Mouse (Mus musculus): ENCODE measurements around the gene Aig1. TPM values are rescaled to one million over a fixed set of nuclear protein-coding genes. Genes with fewer than 3 reads are reported as not detected.
A peak's percentile ranks its signal among the peaks of the same experiment; 100 is the strongest.

Aig1 gene
- polyA plus RNA-seq, 1 experiment from 2014 or later, result 30.9 TPM

DNA sequence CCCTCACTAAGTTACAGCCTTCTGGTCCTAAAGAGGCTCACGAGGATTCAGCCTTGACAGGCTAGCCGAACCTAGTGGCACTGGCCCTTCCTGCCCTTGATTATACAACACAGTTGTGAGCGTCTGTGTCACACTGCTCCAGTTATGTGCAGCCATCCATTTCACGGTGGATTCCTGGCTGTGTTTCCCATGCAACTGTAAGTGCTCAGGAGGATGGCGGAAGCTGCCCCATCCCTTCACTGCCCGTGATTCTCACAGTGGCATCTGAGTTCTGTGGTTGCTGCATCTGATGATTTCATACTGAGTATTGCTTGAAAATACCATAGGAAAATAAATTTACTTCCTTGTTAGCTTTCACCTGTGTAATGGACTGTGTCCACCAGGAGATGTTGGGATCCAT, 101.7 kb downstream of the Aig1 start:
- Histone ChIP-seq H3K4me3 (replicated peaks) (no peak overlapping the region), H3K4me1 (no peaks in the 10 kb centered on the region), H3K9me3 (no peaks in the 10 kb centered on the region), H3K4me2 (no peak overlapping the region), H3K36me3 (replicated peaks) (no peaks in the 10 kb centered on the region), H3K9ac (no peak overlapping the region), H3K27me3 (no peaks in the 10 kb centered on the region), H3K27ac (no peak overlapping the region)
- no peak for ATAC-seq (ENCODE audit: low FRiP score)
- 92% methylated on average over 6 of the region's 6 CpGs for WGBS

GRCm38 (mm10) chr10:13763151-13763550, 105.6 kb downstream of the Aig1 start:
- WGBS, result 85% methylated on average over 2 of the region's 2 CpGs

DNA sequence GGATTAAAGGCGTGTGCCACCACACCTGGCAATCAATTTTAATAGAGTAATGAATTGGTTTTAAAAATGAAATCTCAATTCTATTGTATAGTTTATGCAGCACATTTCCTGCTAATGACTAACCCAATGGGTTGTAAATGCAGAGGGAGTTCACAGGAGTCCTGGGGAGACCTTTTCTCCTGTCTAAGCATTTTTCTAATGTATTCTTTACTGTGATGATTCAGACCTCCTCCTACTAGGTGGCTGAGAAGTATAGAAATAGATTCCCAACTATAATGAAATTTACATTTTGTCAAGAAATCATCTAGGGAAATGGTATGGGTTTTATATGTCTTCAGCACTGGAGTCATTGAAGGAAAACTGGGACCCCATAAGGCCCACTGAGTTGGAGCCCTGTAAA, 114.1 kb downstream of the Aig1 start:
- Histone ChIP-seq H3K36me3 (replicated peaks) (no peaks in the 10 kb centered on the region), H3K4me3 (replicated peaks) (no peak overlapping the region), H3K4me1 (no peaks in the 10 kb centered on the region), H3K9ac (no peak overlapping the region), H3K27me3 (no peaks in the 10 kb centered on the region), H3K27ac (no peak overlapping the region), H3K9me3 (no peaks in the 10 kb centered on the region), H3K4me2 (no peak overlapping the region)
- WGBS, result 100% methylated on average over 1 of the region's 1 CpGs
- ATAC-seq (ENCODE audit: low FRiP score), result no peak

More at GRCm38 (mm10) chr10:13763151-13763550, 105.6 kb downstream of the Aig1 start:
- Histone ChIP-seq H3K4me2 (no peak overlapping the region), H3K27me3 (no peaks in the 10 kb centered on the region), H3K4me3 (replicated peaks) (no peak overlapping the region), H3K36me3 (replicated peaks) (no peaks in the 10 kb centered on the region), H3K9me3 (no peaks in the 10 kb centered on the region), H3K4me1 (no peaks in the 10 kb centered on the region), H3K27ac (no peak overlapping the region), H3K9ac (no peak overlapping the region)
- no peak for ATAC-seq (ENCODE audit: low FRiP score)

- H3K36me3 ChIP-seq (replicated peaks), result no peaks in the 10 kb centered on the region
- H3K4me3 ChIP-seq (replicated peaks), result no peak overlapping the region
- no peaks in the 10 kb centered on the region for H3K4me1 ChIP-seq
- no peaks in the 10 kb centered on the region for H3K9me3 ChIP-seq
- WGBS, result 70% methylated on average over 5 of the region's 5 CpGs
- no peak overlapping the region for H3K27ac ChIP-seq
- no peak overlapping the region for H3K4me2 ChIP-seq
- H3K9ac ChIP-seq, result no peak overlapping the region
- H3K27me3 ChIP-seq, result no peaks in the 10 kb centered on the region
- ATAC-seq (ENCODE audit: low FRiP score), result no peak
Measured at GRCm38 (mm10) chr10:13753777-13754176, 115.0 kb downstream of the Aig1 start.

- Histone ChIP-seq H3K36me3 (replicated peaks) (no peaks in the 10 kb centered on the region), H3K27me3 (no peaks in the 10 kb centered on the region), H3K4me2 (no peak overlapping the region), H3K27ac (no peak overlapping the region), H3K4me3 (replicated peaks) (no peak overlapping the region), H3K4me1 (no peaks in the 10 kb centered on the region), H3K9ac (no peak overlapping the region), H3K9me3 (no peaks in the 10 kb centered on the region)
- 95% methylated on average over 18 of the region's 18 CpGs for WGBS
- no peak for ATAC-seq (ENCODE audit: low FRiP score)
Measured at GRCm38 (mm10) chr10:13739494-13740140, 129.2 kb downstream of the Aig1 start.

DNA sequence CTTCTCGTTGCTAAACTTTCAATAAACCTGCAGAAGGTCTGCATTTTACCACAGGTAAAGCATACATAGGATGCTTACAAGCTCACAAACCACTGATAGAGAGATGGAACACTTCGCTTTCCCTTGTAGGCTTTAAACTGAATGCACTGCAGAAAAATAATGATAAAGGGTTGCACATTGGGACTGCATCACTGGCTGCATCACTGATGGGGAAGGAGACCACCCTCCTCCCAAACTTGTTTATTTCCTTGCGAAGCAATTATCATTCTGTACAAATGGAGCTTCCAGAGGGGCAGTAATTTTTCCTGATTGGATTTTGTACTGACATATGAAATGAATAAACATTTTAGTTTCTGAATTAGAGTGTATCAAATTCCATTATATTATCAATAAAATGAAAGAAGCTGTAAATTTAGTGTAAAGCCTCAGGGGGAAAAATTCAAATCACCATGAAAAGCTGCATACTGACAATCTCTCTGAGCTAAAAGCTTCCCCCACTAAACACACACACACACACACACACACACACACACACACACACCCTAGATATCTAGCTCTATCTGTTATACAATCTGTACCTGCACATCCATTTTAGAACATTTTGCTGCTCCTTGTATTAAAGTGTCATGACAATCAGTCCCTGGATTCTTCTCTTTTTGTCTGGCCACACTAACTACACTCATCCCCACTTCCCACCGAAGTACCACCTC, 138.6 kb downstream of the Aig1 start:
- Histone ChIP-seq H3K9ac (no peak overlapping the region), H3K27ac (no peak overlapping the region), H3K27me3 (no peaks in the 10 kb centered on the region), H3K4me1 (no peaks in the 10 kb centered on the region), H3K36me3 (replicated peaks) (no peaks in the 10 kb centered on the region), H3K4me2 (no peak overlapping the region), H3K4me3 (replicated peaks) (no peak overlapping the region), H3K9me3 (no peaks in the 10 kb centered on the region)
- no peak for ATAC-seq (ENCODE audit: low FRiP score)
- 90% methylated on average over 4 of the region's 4 CpGs for WGBS

GRCm38 (mm10) chr10:13727676-13728075, 141.1 kb downstream of the Aig1 start:
- WGBS, result 71% methylated on average over 6 of the region's 6 CpGs
- no peak overlapping the region for H3K4me3 ChIP-seq (replicated peaks)
- H3K9ac ChIP-seq, result no peak overlapping the region
- H3K4me2 ChIP-seq, result no peak overlapping the region
- no peaks in the 10 kb centered on the region for H3K9me3 ChIP-seq
- H3K27me3 ChIP-seq, result no peaks in the 10 kb centered on the region
- no peak overlapping the region for H3K27ac ChIP-seq
- ATAC-seq (ENCODE audit: low FRiP score), result no peak
- no peaks in the 10 kb centered on the region for H3K36me3 ChIP-seq (replicated peaks)
- no peaks in the 10 kb centered on the region for H3K4me1 ChIP-seq

DNA sequence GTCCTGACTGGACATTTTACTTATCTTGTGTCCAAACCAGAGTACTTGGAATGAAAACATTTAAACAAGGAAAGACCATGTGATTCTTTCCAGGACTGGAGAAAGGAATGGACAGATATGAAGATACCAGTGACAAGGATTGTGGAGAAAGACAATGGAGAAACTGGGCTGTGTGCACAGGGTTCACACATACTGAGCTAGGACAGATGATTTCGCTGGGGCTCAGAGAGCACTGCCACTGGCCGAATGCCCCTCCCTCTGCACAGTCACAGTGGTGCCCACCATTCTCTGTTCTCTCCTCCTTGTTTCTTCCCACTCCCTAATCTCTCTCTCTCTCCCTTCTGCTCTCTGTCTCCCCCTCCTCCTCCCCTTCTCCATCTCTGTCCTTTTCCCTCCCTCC, 142.6 kb downstream of the Aig1 start:
- no peaks in the 10 kb centered on the region for H3K27me3 ChIP-seq
- no peak overlapping the region for H3K9ac ChIP-seq
- no peaks in the 10 kb centered on the region for H3K4me1 ChIP-seq
- no peak overlapping the region for H3K4me3 ChIP-seq (replicated peaks)
- no peak overlapping the region for H3K27ac ChIP-seq
- no peaks in the 10 kb centered on the region for H3K9me3 ChIP-seq
- ATAC-seq (ENCODE audit: low FRiP score), result no peak
- no peak overlapping the region for H3K4me2 ChIP-seq
- 72% methylated on average over 2 of the region's 2 CpGs for WGBS
- H3K36me3 ChIP-seq (replicated peaks), result no peaks in the 10 kb centered on the region

DNA sequence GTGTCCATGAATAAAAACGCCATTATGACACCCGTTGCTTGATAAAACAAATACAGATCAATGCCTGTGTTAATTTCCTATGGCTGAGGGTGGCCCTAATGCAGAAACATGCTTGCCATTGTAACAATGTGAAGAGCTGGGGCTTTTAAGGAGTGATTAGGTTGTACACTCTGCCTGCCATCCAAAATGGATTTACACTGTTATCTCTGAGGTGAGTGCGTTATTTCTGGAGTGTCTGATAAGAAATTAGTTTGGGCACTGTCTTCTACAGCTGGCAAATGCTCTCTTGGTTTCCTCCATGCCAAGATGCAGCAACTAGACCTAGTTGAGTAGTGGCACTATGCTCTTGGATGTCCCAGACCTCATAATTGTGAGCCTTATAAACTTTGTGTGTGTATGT, 143.5 kb downstream of the Aig1 start:
- Histone ChIP-seq H3K4me3 (replicated peaks) (no peak overlapping the region), H3K9me3 (no peaks in the 10 kb centered on the region), H3K27me3 (no peaks in the 10 kb centered on the region), H3K4me1 (no peaks in the 10 kb centered on the region), H3K27ac (no peak overlapping the region), H3K9ac (no peak overlapping the region), H3K36me3 (replicated peaks) (no peaks in the 10 kb centered on the region), H3K4me2 (no peak overlapping the region)
- no peak for ATAC-seq (ENCODE audit: low FRiP score)
- 89% methylated on average over 3 of the region's 3 CpGs for WGBS

- no peak for ATAC-seq (ENCODE audit: low FRiP score)
- Histone ChIP-seq H3K9ac (no peak overlapping the region), H3K4me2 (no peak overlapping the region), H3K4me1 (peaks cover 22% of the 10 kb centered on the region), H3K9me3 (no peaks in the 10 kb centered on the region), H3K27ac (no peak overlapping the region), H3K27me3 (peaks cover 11% of the 10 kb centered on the region; the same call in 1 of the 2 replicates), H3K4me3 (replicated peaks) (no peak overlapping the region), H3K36me3 (replicated peaks) (no peaks in the 10 kb centered on the region)
- 70% methylated on average over 2 of the region's 2 CpGs for WGBS
Measured at GRCm38 (mm10) chr10:13716132-13716531, 152.6 kb downstream of the Aig1 start.

- H3K27ac ChIP-seq, result no peak overlapping the region
- no peak overlapping the region for H3K4me2 ChIP-seq
- H3K9ac ChIP-seq, result no peak overlapping the region
- H3K36me3 ChIP-seq (replicated peaks), result no peaks in the 10 kb centered on the region
- H3K4me3 ChIP-seq (replicated peaks), result no peak overlapping the region
- WGBS, result 84% methylated on average over 6 of the region's 6 CpGs
- H3K4me1 ChIP-seq, result peaks cover 22% of the 10 kb centered on the region
- peaks cover 11% of the 10 kb centered on the region; the same call in 1 of the 2 replicates for H3K27me3 ChIP-seq
- H3K9me3 ChIP-seq, result no peaks in the 10 kb centered on the region
- no peak for ATAC-seq (ENCODE audit: low FRiP score)
Measured at GRCm38 (mm10) chr10:13715584-13715983, 153.2 kb downstream of the Aig1 start.

DNA sequence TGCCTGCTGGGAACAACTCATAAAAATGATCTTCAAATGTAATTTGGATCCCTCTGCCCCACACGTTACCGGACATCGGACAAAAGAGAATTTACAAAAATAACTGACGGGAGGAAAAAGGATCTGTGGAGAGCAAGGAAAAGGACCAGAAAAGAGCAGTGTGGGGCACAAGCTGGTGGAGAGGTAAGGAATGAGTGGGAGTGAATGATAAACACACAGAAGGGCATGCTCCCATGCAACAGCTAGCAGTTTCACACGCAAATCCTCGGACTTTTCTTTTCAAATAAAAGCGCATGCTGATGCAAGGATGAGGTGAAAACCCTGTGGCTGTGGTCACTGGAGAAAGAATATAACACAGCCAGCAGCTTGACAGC, 153.9 kb downstream of the Aig1 start:
- Histone ChIP-seq H3K9ac (no peak overlapping the region), H3K27ac (peak overlapping the region; percentile 61; the same call in 1 of the 2 replicates), H3K9me3 (no peaks in the 10 kb centered on the region), H3K4me3 (replicated peaks) (no peak overlapping the region), H3K27me3 (peaks cover 11% of the 10 kb centered on the region; the same call in 1 of the 2 replicates), H3K4me2 (peak overlapping the region; percentile 24; the same call in 1 of the 2 replicates), H3K36me3 (replicated peaks) (no peaks in the 10 kb centered on the region), H3K4me1 (peaks cover 22% of the 10 kb centered on the region)
- ATAC-seq (ENCODE audit: low FRiP score), result peak; percentile 49; the same call in 1 of the 2 replicates
- WGBS, result 28% methylated on average over 7 of the region's 7 CpGs
